ENCODE assay signal across 17 mouse cellular contexts in the genomic region with DNA sequence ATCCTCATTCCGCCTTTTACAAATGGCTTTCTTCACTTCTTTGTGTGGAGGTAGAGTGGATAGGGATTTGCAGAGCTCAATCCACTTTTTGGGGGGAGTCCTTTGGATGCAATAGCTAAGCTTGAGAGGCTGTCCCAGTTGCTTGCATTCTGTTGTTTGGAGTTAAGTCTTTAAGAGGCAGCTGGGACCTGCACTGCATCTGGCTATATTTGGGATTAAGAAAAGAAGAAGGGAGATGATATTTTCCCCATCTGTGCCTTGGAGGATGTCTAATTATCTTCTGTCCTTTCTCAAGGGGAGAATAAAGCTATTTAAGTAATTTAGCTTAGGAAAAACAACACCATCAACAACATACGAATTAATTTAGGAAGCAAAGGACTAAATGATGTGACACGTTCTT.
"Had no signal": no experiment of that assay in that cellular context is flagged by ENCODE, and none has a peak within 500 bp of the region (broad histone marks: within the 10 kb centered on the region; RNA-seq: fewer than 3 reads in every experiment).

No protein-coding gene starts in this region.

- H3K4me1 ChIP-seq: midbrain, embryonic 12.5 days; stomach, embryonic 15.5 days had no signal

- DNase-seq: liver, postnatal 0 days; lung, embryonic 14.5 days; lung, postnatal 10 days; lung, postnatal 4 days; midbrain, embryonic 14.5 days; right cerebral cortex, postnatal 14 days; thymus, adult 18-20 months; thymus, postnatal 14 days; thymus, postnatal 36 days had no signal

- H3K27ac ChIP-seq: midbrain, embryonic 10.5 days; midbrain, embryonic 12.5 days; neural tube, embryonic 13.5 days; neural tube, embryonic 15.5 days; stomach, embryonic 15.5 days; stomach, postnatal 0 days had no signal

- H3K9ac ChIP-seq: liver, postnatal 0 days; lung, embryonic 14.5 days; midbrain, embryonic 12.5 days; neural tube, embryonic 13.5 days; neural tube, embryonic 15.5 days; stomach, embryonic 15.5 days had no signal

- ATAC-seq: liver, postnatal 0 days; midbrain, embryonic 16.5 days had no signal

- H3K27me3 ChIP-seq: midbrain, embryonic 12.5 days; neural tube, embryonic 13.5 days; neural tube, embryonic 15.5 days; stomach, embryonic 15.5 days had no signal

- H3K4me3 ChIP-seq: midbrain, embryonic 10.5 days; midbrain, embryonic 12.5 days; myocyte; neural tube, embryonic 13.5 days; neural tube, embryonic 15.5 days; stomach, embryonic 15.5 days had no signal

- H3K9me3 ChIP-seq: midbrain, embryonic 10.5 days; midbrain, embryonic 12.5 days; neural tube, embryonic 13.5 days; neural tube, embryonic 15.5 days; stomach, embryonic 15.5 days had no signal

- H3K36me3 ChIP-seq: midbrain, embryonic 10.5 days; midbrain, embryonic 12.5 days; neural tube, embryonic 13.5 days; neural tube, embryonic 15.5 days; stomach, embryonic 15.5 days had no signal

- H3K4me2 ChIP-seq: lung, embryonic 14.5 days; midbrain, embryonic 12.5 days; neural tube, embryonic 13.5 days; neural tube, embryonic 15.5 days; stomach, embryonic 15.5 days had no signal
